Mouse (Mus musculus) hindbrain, embryonic 16.5 days (tissue): ENCODE data around the gene Gna12. TPM values are rescaled to one million over a fixed set of nuclear protein-coding genes. Genes with fewer than 3 reads are reported as not detected.

Experiments
- ATAC-seq: fragments of 200-750 bp; cut with Nextera tagmentation; 2 replicates; pipeline ENCODE4 v1.8.0; 2017; ENCODE audit warnings: moderate TSS enrichment, moderate library complexity
- H3K27ac ChIP-seq: fragments of 300-500 bp; sonication (generic); 2 replicates; pipeline ENCODE4 v1.5.1; 2014; ENCODE audit warnings: low read depth, mild to moderate bottlenecking, control low read depth, low read length, moderate library complexity
- H3K27me3 ChIP-seq: fragments of 300-500 bp; sonication (generic); replicated peaks from 2 replicates; pipeline ENCODE4 v1.6.1; 2014; ENCODE audit warnings: low read length; ENCODE audit not compliant: control insufficient read depth, insufficient read depth
- H3K36me3 ChIP-seq: fragments of 300-500 bp; sonication (generic); 2 replicates; pipeline ENCODE4 v1.6.1; 2014; ENCODE audit warnings: mild to moderate bottlenecking, low read length, moderate library complexity, mixed read lengths; ENCODE audit not compliant: control insufficient read depth, insufficient read depth
- H3K4me1 ChIP-seq: fragments of 300-500 bp; sonication (generic); 2 replicates; pipeline ENCODE4 v1.6.1; 2014; ENCODE audit warnings: low read depth, low read length; ENCODE audit not compliant: control insufficient read depth, insufficient read depth
- H3K4me2 ChIP-seq: fragments of 300-500 bp; sonication (generic); 2 replicates; pipeline ENCODE4 v1.6.1; 2014; ENCODE audit warnings: mild to moderate bottlenecking, low read length, control low read depth, moderate library complexity
- H3K4me3 ChIP-seq: fragments of 300-500 bp; sonication (generic); 2 replicates; pipeline ENCODE4 v1.5.1; 2014; ENCODE audit warnings: mild to moderate bottlenecking, low read length, control low read depth, moderate library complexity
- H3K9ac ChIP-seq: fragments of 300-500 bp; sonication (generic); 2 replicates; pipeline ENCODE4 v1.6.1; 2014; ENCODE audit warnings: low read depth, mild to moderate bottlenecking, control low read depth, low read length, moderate library complexity
- H3K9me3 ChIP-seq: fragments of 300-500 bp; sonication (generic); 2 replicates; pipeline ENCODE4 v1.6.1; 2014; ENCODE audit warnings: mild to moderate bottlenecking, low read length, moderate library complexity; ENCODE audit not compliant: control insufficient read depth
- WGBS: fragments of 180-500 bp; shearing (Covaris S2); extraction: QIAGEN DNeasy Blood & Tissue Kit; methylation state at CpG from one replicate; pipeline ENCODE4 v1.1.7; 2014; 5-methylcytosine and 5-hydroxymethylcytosine counted together
- polyA plus RNA-seq: library from polyadenylated mRNA; unstranded; fragments of >200 nt; fragmentation: Nextera tagmentation; extraction: Ambion mirVana; gene quantifications from 2 replicates; pipeline ENCODE4 v1.2.1, GENCODE M21; 2015

The Gna12 gene
- polyA plus RNA-seq, 1 experiment from 2014 or later = 11.1 TPM

DNA sequence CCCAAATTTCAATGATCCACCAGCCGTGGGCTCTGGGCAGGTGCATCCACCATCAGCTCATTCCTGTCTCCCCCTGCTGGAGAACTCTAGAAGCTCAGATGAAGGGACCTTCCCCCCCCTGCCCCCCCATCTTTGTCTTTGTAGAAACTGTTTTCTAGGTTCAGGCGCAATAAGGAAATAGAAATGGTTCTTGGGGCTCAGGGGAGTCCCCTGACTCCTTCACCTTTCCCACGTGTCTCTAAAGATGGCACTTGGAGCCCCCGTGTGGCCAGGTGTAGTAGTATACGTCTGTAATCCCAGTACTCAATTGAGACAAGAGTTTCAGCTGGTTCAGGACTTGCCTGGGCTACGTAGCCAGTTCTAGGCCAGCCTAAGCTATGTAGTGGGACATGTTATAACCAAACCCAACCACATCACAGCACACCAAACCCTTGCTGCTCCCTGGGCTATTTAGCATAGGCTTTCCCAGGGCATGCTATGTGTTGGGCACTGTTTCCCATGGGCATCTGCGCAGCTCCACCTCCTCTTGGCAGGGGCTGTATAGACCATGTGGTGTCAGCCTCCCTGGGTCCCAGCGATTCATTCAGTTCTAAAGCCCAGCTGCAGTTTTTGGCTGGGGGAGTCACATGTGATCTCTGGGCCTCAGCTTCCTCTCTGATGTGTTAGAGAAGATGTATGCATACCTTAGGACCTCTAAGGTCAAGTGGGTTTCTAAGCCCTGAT, 27.4 kb upstream of the Gna12 start:
- H3K4me2 ChIP-seq = no peak overlapping the region
- H3K36me3 ChIP-seq = no peaks in the 10 kb centered on the region
- no peak overlapping the region for H3K4me3 ChIP-seq
- no peaks in the 10 kb centered on the region for H3K9me3 ChIP-seq
- no peak for ATAC-seq
- WGBS = 56% methylated on average over 8 of the region's 8 CpGs
- no peak overlapping the region for H3K27ac ChIP-seq
- no peaks in the 10 kb centered on the region for H3K27me3 ChIP-seq
- H3K4me1 ChIP-seq = no peaks in the 10 kb centered on the region; the same call in 1 of the 2 replicates
- H3K9ac ChIP-seq = no peak overlapping the region

DNA sequence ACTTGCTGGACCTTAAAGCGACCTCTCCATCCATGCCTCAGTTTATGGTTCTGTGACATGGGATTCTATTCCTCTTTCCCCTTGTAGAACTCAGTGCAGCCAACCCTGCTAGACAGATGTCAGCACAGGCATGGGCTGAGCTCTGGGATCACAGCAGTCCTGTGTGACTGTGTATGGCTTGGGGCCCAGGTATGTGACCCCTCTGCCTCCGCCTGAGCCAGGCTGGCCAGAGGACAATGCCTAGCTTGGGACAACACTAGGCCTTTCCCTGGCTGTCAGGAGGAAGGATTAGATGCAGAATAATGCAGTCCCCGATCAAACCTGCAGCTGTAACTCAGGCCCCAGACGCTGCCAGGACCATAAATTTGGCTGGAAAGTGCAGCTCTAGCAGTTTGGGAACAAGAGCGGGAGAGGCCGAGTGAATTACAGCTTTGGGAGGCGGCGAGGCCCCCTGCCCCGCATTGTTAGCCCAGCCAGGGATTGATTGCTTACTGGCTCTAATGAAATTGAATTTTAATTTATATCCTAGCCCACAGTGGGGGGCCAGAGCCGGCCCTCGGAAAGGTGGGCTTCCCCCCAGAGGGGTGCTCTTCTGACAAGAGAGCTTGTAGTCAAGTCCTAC, 25.8 kb upstream of the Gna12 start:
- Histone ChIP-seq H3K9ac (no peak overlapping the region), H3K27me3 (no peaks in the 10 kb centered on the region), H3K4me2 (no peak overlapping the region), H3K27ac (no peak overlapping the region), H3K9me3 (no peaks in the 10 kb centered on the region), H3K4me3 (no peak overlapping the region), H3K36me3 (no peaks in the 10 kb centered on the region), H3K4me1 (no peaks in the 10 kb centered on the region; the same call in 1 of the 2 replicates)
- WGBS = 40% methylated on average over 11 of the region's 11 CpGs
- ATAC-seq = no peak

DNA sequence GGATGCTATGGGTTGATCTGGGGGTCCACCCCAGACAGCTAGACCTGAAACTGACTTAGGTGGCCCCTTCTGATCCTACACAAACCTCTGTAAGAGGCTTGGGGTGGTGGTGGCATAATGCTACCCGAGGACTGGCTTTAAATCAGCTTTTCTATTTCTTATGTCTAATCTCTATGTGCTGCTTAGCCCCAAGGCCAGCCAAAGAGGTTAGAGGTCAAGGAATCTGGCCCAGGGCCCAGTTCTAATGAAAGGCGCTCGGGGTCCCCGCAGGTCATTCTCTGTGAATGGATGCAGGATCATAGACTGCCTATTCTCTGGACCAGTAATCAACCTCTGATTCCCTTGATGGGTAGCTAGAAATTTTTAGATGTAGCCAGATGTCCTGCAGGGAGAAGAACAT, 24.5 kb upstream of the Gna12 start:
- Histone ChIP-seq H3K36me3 (no peaks in the 10 kb centered on the region), H3K4me3 (no peak overlapping the region), H3K4me2 (no peak overlapping the region), H3K4me1 (no peaks in the 10 kb centered on the region; the same call in 1 of the 2 replicates), H3K27ac (no peak overlapping the region), H3K27me3 (no peaks in the 10 kb centered on the region), H3K9ac (no peak overlapping the region), H3K9me3 (no peaks in the 10 kb centered on the region)
- ATAC-seq = no peak
- 83% methylated on average over 4 of the region's 4 CpGs for WGBS

DNA sequence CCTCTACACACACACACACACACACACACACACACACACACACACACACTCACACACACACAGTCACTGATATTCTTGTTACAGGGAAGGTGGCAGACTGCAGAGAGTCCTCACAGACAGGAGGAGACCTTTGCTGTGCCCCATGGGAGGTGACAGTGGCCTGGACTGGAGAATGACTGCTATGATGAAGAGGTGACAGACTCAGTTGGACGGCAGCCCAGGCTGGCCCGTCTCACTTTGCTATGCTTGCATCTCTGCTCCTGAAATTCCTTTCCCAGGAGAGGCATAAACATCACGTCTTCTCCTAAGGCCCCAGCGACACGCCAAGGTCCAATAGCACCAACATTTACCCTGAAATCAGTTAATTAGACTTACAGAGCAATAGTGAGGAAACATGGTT, 23.5 kb upstream of the Gna12 start:
- H3K4me2 ChIP-seq = no peak overlapping the region
- H3K27me3 ChIP-seq = no peaks in the 10 kb centered on the region
- no peaks in the 10 kb centered on the region for H3K36me3 ChIP-seq
- H3K9me3 ChIP-seq = no peaks in the 10 kb centered on the region
- H3K4me3 ChIP-seq = no peak overlapping the region
- H3K9ac ChIP-seq = no peak overlapping the region
- H3K27ac ChIP-seq = no peak overlapping the region
- H3K4me1 ChIP-seq = no peaks in the 10 kb centered on the region; the same call in 1 of the 2 replicates
- ATAC-seq = no peak
- WGBS = 66% methylated on average over 5 of the region's 5 CpGs

GRCm38 (mm10) chr5:140852435-140852996, 22.3 kb upstream of the Gna12 start:
- H3K9ac ChIP-seq = no peak overlapping the region
- H3K4me3 ChIP-seq = no peak overlapping the region
- H3K27ac ChIP-seq = no peak overlapping the region
- H3K27me3 ChIP-seq = no peaks in the 10 kb centered on the region
- no peak overlapping the region for H3K4me2 ChIP-seq
- ATAC-seq = no peak
- no peaks in the 10 kb centered on the region for H3K36me3 ChIP-seq
- no peaks in the 10 kb centered on the region for H3K9me3 ChIP-seq
- no peaks in the 10 kb centered on the region; the same call in 1 of the 2 replicates for H3K4me1 ChIP-seq
- WGBS = 74% methylated on average over 12 of the region's 12 CpGs

GRCm38 (mm10) chr5:140847300-140847729, 17.1 kb upstream of the Gna12 start:
- H3K4me2 ChIP-seq = no peak overlapping the region
- H3K9me3 ChIP-seq = no peaks in the 10 kb centered on the region
- H3K27me3 ChIP-seq = no peaks in the 10 kb centered on the region
- peaks cover 2% of the 10 kb centered on the region; the same call in 1 of the 2 replicates for H3K4me1 ChIP-seq
- H3K27ac ChIP-seq = peak overlapping the region; percentile 57; the same call in 1 of the 2 replicates
- WGBS = 1% methylated on average over 5 of the region's 5 CpGs
- H3K9ac ChIP-seq = no peak overlapping the region
- H3K36me3 ChIP-seq = no peaks in the 10 kb centered on the region
- H3K4me3 ChIP-seq = no peak overlapping the region
- peak; percentile 87 for ATAC-seq

DNA sequence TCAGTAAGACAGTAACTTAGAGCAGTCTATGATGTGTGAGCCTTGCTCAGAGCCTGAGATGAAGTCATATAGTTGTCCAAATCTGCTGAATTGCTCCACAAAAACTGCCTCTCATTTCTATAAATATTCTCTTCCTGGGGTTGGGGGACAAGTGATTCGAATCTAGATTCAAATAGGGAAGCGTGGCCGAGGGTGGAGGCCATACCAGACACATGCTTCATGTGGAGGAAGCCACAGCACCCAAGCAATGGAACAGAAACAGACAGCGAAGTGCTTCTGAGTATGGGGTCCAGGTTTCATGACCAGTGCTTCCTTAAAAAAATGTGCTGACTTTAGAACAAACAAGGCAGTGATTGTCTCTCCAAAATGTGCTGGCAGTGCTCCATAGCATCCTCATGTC, 11.7 kb upstream of the Gna12 start:
- 80% methylated on average over 4 of the region's 4 CpGs for WGBS
- Histone ChIP-seq H3K4me3 (no peak overlapping the region), H3K4me1 (no peaks in the 10 kb centered on the region), H3K9me3 (no peaks in the 10 kb centered on the region), H3K9ac (no peak overlapping the region), H3K4me2 (no peak overlapping the region), H3K27me3 (no peaks in the 10 kb centered on the region), H3K27ac (no peak overlapping the region), H3K36me3 (no peaks in the 10 kb centered on the region)
- no peak for ATAC-seq

DNA sequence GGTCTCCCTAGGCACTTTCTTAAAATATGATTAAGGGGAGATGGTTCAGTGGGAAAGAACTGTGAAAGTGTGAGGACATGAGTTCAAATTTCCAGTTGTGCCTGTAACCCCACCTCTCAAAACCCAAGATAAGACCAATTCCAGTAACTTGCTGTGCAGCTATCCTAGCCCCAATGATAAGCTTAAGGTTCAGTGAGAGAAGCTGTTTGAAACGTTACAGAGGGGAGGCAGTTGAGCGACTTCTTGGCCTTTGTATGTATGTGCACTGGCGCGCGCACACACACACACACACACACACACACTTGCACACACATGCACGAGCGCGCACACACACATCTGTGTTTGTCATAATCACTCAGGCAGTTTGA, 817 bp upstream of the Gna12 start:
- 82% methylated on average over 8 of the region's 8 CpGs for WGBS
- Histone ChIP-seq H3K9me3 (no peaks in the 10 kb centered on the region), H3K4me2 (peak overlapping the region; percentile 64), H3K27ac (no peak overlapping the region), H3K4me1 (peaks cover 32% of the 10 kb centered on the region), H3K4me3 (peak overlapping the region; percentile 30), H3K36me3 (no peaks in the 10 kb centered on the region), H3K9ac (no peak overlapping the region; the same call in 1 of the 2 replicates), H3K27me3 (no peaks in the 10 kb centered on the region)
- no peak for ATAC-seq

DNA sequence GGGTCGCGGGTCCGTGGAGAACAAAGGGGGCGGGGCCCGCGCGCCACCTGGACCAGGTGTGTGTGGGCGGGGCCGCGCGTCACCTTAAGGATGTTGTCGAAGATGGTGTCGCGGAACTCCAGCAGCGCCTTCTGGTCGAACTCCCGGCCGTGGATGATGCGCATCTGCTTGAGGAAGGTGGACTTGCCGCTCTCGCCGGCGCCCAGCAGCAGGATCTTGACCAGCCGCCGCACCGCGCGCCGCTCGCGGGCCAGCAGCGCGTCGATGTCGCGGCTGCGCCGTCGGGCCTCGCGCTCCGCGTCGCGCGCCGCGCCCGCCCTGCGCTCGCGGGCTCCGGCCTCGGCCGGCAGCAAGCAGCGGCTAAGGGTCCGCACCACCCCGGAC, 328 bp downstream of the Gna12 start:
- Histone ChIP-seq H3K36me3 (no peaks in the 10 kb centered on the region), H3K4me3 (peak overlapping the region; percentile 65), H3K4me2 (peak overlapping the region; percentile 64), H3K27me3 (no peaks in the 10 kb centered on the region), H3K9me3 (no peaks in the 10 kb centered on the region), H3K27ac (peak overlapping the region; percentile 88), H3K9ac (peak overlapping the region; percentile 83), H3K4me1 (peaks cover 32% of the 10 kb centered on the region)
- 1% methylated on average over 47 of the region's 58 CpGs for WGBS
- ATAC-seq = no peak; the same call in 1 of the 2 replicates
